Mouse (Mus musculus) right cerebral cortex, postnatal 14 days (tissue): ENCODE results near the gene Plxnd1.

Experiments used
- DNase-seq: peaks from one replicate; pipeline ENCODE4 v3.0.0; 2022

Gene Plxnd1

DNA sequence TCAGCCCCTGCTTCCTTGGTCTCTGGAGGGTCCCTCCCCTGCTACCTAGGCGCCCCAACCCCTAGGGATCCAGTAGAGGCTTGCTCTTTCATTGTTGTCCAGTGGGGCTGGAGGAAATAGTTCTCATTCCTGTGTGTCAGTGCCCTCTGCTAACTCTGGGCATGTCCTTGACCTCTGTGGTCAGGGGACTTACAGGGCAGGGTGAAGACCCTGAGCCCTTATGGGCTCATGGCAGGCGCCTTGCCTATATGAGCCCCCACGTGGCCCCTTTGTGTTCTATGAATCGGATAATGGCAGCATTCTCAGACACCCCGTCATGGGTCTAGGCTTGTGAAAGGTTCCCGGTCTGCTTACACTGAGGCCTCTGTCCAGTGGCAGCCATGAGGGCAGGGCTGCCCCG is 4.0 kb upstream of the Plxnd1 start:
- no peak for DNase-seq

DNA sequence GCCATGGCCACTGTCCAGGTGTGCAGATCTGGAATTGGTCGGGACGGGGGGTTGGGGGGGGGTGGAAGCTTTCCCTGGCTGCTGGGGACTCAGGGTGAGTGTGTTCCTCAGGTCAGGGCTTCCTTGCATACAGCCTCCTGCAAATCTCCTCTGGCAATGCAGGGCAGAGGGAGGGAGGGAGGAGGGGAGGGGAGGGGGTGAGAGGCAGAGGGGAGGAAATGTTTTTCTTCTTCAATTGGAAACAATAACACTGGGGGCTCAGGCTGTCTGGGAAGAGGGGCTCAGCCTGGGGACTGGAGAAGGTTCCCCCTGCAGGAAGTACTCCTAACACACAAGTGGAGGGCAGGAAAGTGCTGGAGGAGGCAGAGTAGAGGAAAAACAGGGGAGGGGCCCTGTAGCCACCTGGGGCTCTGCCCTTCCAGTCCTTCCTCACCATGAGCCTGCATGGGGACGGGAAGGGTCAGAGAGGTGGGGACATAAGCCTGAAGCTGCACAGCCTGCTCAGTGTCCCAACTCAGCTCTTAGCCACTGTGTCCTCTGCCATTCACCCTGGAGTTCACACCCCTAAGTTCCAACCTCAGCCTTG is 3.0 kb upstream of the Plxnd1 start:
- DNase-seq = no peak

- DNase-seq = no peak
Observed at GRCm38 (mm10) chr6:115996171-115996851, 1.5 kb upstream of the Plxnd1 start.

- DNase-seq = no peak
Observed at GRCm38 (mm10) chr6:115995531-115995941, 731 bp upstream of the Plxnd1 start.

DNA sequence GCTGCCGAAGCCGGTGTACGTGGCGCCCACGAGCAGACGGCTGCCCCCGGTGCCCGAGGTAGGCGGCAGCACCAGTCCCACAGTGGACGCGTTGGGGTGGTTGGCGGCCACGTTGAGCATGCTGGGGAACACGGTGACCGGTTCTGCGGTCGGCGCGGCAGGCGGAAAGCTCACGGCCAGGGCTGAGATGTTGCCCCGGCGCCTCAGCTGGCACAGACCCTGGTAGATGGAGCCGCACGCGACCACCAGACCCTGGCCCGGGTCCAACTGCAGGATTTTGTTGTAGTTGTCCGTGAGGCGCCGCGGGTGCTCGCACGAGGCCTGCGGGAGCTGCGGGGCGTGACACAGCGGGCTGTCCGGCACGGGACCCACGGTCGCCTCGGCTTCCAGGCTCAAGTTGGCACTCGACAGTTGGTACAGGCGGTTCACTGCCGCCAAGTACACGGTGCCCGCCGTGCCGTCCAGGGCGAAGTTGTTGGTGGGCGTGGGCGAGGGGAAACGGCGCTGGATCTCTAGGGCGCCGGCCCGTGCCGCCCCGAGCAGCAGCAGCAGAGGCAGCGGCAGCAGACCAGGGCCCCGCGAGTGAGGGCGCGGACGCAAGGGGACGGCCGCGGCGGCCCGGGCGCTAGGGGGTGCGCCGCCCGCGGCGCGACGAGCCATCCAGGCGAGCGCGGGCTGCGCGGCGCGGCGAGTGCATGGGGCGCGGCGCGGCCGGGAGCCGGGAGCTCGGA is 494 bp downstream of the Plxnd1 start:
- peak; percentile 51 for DNase-seq

DNA sequence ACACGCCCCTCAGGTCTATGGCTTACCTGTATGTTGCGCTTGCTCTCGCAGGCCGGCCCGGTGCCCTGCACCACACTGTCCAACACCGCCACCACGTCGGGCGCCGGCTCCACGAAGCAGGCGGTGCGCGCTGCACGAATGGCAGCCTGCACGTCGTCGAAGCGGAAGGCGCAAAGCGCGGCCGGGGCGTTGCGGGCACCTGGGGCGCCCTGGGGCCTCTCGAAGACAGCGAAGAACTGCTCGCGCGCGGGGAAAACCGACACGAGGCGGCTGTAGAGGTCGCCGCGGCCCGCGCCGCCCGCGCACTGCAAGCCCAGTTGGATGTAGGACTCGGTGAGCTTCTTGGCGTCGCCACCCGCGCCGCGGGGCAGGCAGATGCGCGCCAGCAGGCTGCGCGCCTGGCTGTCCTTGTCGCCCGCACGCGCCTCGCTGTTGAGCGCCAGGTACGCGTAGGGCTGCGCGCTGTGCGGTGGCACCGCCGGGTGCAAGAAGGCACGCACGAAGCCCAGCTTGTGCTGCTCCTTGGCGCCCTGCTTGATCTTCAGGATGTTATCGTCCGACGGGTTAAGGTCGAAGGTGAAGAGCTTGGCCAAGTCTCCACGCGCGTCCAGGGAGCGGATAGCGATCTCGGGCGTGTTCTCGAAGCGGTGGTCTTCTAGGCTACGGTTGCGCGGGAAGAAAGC is 1.2 kb downstream of the Plxnd1 start:
- DNase-seq = peak; percentile 51

GRCm38 (mm10) chr6:115992981-115993380 is 1.8 kb downstream of the Plxnd1 start:
- no peak for DNase-seq

DNA sequence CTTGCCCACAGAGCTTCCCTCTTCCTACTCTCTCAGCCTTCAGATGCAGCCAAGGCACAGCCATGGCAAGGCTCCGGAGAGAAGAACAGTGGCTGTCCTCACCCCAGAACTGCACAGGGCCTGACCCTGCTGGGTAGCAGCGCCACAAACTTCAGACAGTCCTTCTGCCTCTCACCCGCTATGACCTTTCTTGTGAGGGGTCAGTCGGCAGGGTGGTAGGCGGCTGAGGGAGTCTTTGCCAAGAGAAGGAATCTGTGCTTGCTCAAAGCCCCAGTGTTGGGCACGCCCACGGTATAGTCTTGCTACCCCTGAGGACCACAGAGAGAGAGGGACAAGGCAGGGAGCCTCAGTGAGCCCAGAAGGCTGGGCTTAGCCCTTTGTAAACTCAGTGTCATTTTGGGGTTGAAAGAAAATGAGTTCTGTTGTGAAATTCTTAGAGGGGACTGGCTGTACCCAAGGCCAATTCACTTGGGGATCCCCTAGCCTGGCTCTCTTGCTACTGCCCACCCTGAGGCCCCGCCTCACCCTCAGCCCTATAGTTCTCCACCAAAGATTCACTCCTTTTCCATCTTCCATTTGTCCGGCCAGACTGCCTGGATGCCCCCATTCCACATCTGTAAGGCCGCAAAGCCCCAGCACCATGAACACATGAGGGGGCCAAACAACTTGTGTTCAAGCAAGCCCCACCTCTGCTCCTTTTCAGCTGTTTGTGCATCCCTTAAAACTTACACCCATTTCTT is 2.8 kb downstream of the Plxnd1 start:
- DNase-seq = no peak

GRCm38 (mm10) chr6:115991108-115991880 is 3.5 kb downstream of the Plxnd1 start:
- no peak for DNase-seq

- no peak for DNase-seq
Observed at GRCm38 (mm10) chr6:115990479-115990878, 4.3 kb downstream of the Plxnd1 start.

GRCm38 (mm10) chr6:115990056-115990455 is 4.7 kb downstream of the Plxnd1 start:
- DNase-seq = no peak

DNA sequence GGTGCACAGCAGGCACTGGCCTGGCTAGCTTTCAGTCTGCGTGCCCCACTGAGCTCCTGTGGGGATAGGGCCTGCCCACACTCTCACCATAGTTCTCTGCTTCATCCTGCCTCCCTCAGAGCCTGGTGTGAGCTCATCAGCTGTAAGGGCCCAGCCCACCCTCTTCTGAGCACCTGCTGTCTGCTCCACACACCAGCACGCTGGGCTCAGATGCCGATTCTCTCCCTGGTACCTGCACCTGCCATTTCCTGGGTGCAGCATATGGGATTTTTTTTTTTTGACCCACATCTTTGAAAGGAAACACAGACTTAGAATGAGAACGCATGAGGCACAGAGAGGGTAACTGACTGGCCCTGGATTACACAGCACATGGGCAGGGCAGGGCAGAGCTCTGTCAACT is 5.2 kb downstream of the Plxnd1 start:
- no peak for DNase-seq

GRCm38 (mm10) chr6:115989032-115989431 is 5.8 kb downstream of the Plxnd1 start:
- DNase-seq = no peak

DNA sequence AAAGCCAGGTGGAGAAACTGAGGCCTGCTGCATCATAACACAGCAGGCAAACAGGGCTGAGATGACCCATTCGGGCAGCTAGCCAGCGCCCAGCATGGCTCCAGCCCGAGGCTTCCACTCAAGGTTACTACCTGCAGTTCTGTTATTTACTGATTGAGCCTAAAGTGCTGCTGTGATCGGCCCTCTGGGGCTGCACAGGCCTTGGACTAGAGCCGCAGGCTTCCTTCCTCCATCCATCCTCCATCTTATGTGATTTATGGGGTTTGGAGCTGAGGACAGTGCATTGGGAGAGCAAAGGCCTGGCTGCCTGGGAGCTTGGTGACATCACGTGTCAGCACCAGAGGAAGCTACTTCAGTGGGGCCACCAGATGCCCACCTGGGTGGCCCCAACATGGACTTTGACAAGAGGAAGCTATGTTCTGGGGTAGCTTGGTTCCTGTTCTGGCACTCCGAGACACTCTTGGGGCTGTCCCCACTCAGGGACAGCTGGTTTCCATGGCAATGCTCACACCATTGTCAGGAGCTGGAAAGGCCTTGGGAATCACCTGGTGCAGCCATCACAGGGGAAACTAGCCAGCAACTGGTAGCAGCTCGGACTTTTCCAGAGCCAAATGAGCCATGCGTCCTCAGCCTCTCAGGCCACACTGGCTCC is 7.6 kb downstream of the Plxnd1 start:
- no peak for DNase-seq

- DNase-seq = no peak
Observed at GRCm38 (mm10) chr6:115986472-115987095, 8.2 kb downstream of the Plxnd1 start.

- no peak for DNase-seq
Observed at GRCm38 (mm10) chr6:115985622-115986021, 9.2 kb downstream of the Plxnd1 start.

DNA sequence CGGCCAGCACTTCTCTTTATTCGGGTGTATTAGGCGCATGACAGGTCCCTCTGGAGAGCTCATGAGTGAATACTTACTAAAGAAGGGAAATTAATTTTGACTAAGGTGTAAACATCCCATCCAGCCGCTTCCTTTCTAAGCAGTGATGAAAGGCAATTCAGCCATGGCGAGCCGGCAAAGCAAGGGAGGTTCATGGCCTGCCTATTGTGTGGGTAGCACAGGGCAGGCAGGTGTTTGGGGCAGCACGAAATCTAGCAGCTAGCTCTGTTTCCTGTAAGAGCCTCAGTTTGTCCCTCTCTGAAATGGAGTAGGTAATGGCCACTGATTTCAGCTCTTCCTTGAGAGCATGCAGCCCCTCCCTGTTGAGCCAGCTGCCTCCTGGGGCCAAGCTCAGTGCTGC is 10.2 kb downstream of the Plxnd1 start:
- DNase-seq = no peak

DNA sequence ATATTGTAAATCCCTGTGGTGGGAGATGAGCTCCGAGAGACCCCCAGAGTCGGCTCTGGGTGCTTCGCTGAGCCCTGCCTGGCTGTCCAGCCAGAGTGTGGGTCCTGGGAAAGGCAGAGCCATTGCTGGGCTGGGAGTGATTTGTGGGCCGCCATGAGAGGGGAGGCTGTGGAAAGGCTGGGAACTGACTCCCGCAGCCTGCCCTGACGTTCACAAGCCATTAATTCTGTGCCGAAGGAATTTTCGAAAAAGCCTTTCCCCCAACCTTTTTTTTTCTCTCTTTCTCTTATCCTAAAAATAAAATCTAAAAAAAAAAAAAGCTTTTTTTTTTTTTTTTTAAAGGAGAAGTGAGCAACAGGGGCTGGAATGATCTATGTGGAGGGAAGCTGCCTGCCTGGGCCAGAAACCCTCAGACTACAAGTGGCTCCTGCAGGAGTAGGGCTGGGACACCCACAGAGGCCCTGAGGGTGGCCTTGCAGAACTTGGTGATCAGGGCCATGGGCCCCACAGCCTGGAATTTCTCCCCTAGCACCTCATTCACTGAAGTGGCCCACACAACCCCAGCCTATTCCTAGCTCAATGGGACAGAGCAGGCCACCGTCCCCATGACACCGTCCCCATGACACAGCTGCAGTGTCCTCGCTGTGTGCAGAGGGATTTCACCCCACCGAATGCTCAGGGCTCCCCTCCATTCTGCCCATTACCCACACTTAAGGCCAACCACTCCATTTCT is 11.3 kb downstream of the Plxnd1 start:
- DNase-seq = no peak

DNA sequence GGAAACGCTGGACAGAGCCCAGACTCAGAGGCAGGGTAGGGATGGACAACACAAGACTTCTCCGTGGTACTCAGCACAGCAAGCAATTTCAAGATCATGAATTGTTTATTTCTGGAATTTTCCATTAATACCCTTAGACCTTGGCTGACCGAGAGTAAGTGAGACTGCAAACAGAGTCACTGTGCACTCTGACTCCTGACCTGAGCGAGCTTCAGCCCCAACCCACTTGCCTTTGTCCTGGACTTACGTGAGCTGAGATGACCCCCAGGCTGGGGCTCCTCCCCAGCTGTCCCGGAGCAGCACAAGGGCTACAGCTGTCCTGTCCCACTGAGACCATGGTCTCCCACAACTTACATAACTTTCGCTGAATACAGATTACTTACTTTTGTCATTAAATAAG is 11.9 kb downstream of the Plxnd1 start:
- no peak for DNase-seq

- peak; percentile 55 for DNase-seq
Observed at GRCm38 (mm10) chr6:115978596-115978995, 16.2 kb downstream of the Plxnd1 start.
